Mouse (Mus musculus) olfactory bulb, adult 2 months (tissue): ENCODE results near the gene Col18a1.

Experiments
- CTCF ChIP-seq: fragments of 200-500 bp; IDR thresholded peaks from 2 replicates; pipeline ENCODE4 v1.5.1; 2012; ENCODE audit warnings: low read depth, mild to moderate bottlenecking, low read length, moderate library complexity; ENCODE audit not compliant: insufficient read depth
- POLR2A ChIP-seq: fragments of 200-500 bp; IDR thresholded peaks from 2 replicates; pipeline ENCODE4 v1.6.1; 2012; ENCODE audit warnings: mild to moderate bottlenecking, low read depth, low read length, moderate library complexity; ENCODE audit not compliant: insufficient read depth

- TF ChIP-seq CTCF (no peak), POLR2A (no peak)
Measured at GRCm38 (mm10) chr10:77110843-77111242, 55.5 kb downstream of the Col18a1 start.
